In the genomic region with DNA sequence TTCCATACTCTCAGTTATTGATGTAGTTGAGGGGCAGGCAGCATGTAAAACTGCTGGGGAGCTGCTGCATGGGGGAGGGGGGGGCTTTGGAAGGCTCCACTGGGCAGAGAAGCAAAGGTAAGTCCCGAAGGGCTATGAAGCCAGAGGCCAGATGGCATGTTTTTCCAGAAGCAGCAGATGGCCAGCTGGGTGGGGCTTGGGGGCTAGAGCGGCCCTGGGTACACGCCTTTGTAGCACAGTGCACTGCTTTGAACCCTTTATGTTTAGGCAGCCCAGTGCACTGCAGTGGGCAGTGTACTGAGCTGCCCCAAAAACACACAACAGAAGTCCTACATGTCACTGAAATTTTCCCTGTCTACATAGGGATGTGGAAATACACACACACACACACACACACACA, we compare ENCODE assay signal across 11 mouse cellular contexts. TPM values are rescaled to one million over a fixed set of nuclear protein-coding genes. Genes with fewer than 3 reads are reported as not detected.
DNase-seq lines count a peak whose midpoint lies in the region; ATAC-seq and TF ChIP-seq lines count a peak whose summit lies in the region.
"Had no signal": no experiment of that assay in that cellular context is flagged by ENCODE, and none has a peak within 500 bp of the region (broad histone marks: within the 10 kb centered on the region; RNA-seq: fewer than 3 reads in every experiment).

No protein-coding gene starts in this region.

- no peak overlapping the region for H3K4me2 ChIP-seq in embryonic facial prominence, embryonic 12.5 days (replicated peaks)
- H3K4me2 ChIP-seq in limb, embryonic 12.5 days = no peak overlapping the region
- no peak overlapping the region for H3K4me2 ChIP-seq in midbrain, embryonic 15.5 days
- H3K4me2 ChIP-seq in stomach, postnatal 0 days (replicated peaks; ENCODE audit: low read depth) = no peak overlapping the region

- TF ChIP-seq EP300 in stomach, postnatal 0 days (optimal IDR thresholded peaks at IDR 0.05) = no peak

- H3K27me3 ChIP-seq in embryonic facial prominence, embryonic 12.5 days = no peaks in the 10 kb centered on the region
- H3K27me3 ChIP-seq in limb, embryonic 12.5 days = no peaks in the 10 kb centered on the region
- no peaks in the 10 kb centered on the region for H3K27me3 ChIP-seq in midbrain, embryonic 15.5 days (replicated peaks)
- H3K27me3 ChIP-seq in stomach, postnatal 0 days (ENCODE audit: control insufficient read depth, insufficient read depth, low read length) = no peaks in the 10 kb centered on the region

- no peak overlapping the region for H3K27ac ChIP-seq in embryonic facial prominence, embryonic 12.5 days
- peak overlapping the region; percentile 46 for H3K27ac ChIP-seq in limb, embryonic 12.5 days
- H3K27ac ChIP-seq in midbrain, embryonic 15.5 days = no peak overlapping the region
- H3K27ac ChIP-seq in stomach, postnatal 0 days (replicated peaks) = no peak overlapping the region

- H3K9me3 ChIP-seq in embryonic facial prominence, embryonic 12.5 days = no peaks in the 10 kb centered on the region
- no peaks in the 10 kb centered on the region for H3K9me3 ChIP-seq in limb, embryonic 12.5 days
- no peaks in the 10 kb centered on the region for H3K9me3 ChIP-seq in midbrain, embryonic 15.5 days
- no peaks in the 10 kb centered on the region for H3K9me3 ChIP-seq in stomach, postnatal 0 days (ENCODE audit: control insufficient read depth, low read length)

- no peak overlapping the region for H3K9ac ChIP-seq in embryonic facial prominence, embryonic 12.5 days
- H3K9ac ChIP-seq in limb, embryonic 12.5 days (replicated peaks) = peak overlapping the region; percentile 44; the same call in 1 of the 2 replicates
- H3K9ac ChIP-seq in midbrain, embryonic 15.5 days = no peak overlapping the region
- H3K9ac ChIP-seq in stomach, postnatal 0 days (ENCODE audit: low read length) = no peak overlapping the region

- no peaks in the 10 kb centered on the region for H3K36me3 ChIP-seq in embryonic facial prominence, embryonic 12.5 days
- no peaks in the 10 kb centered on the region for H3K36me3 ChIP-seq in limb, embryonic 12.5 days
- H3K36me3 ChIP-seq in midbrain, embryonic 15.5 days (replicated peaks) = no peaks in the 10 kb centered on the region
- H3K36me3 ChIP-seq in stomach, postnatal 0 days (ENCODE audit: control insufficient read depth, insufficient read depth, low read length) = no peaks in the 10 kb centered on the region

- peak; percentile 60; the same call in 1 of the 2 replicates for ATAC-seq in embryonic facial prominence, embryonic 12.5 days (ENCODE audit: insufficient number of reproducible peaks, insufficient read depth, low FRiP score, low TSS enrichment)
- ATAC-seq in limb, embryonic 12.5 days (ENCODE audit: insufficient number of reproducible peaks, insufficient read depth, low FRiP score, low TSS enrichment, low read depth) = peak; percentile 76
- ATAC-seq in midbrain, embryonic 15.5 days (replicated peaks) = 0 out of 2 replicates have a peak, but pooled peaks have one; percentile 58
- no peak for ATAC-seq in stomach, postnatal 0 days (ENCODE audit: low FRiP score, low TSS enrichment)

- no peak for TF ChIP-seq CTCF in stomach, postnatal 0 days (IDR thresholded peaks at IDR 0.05; ENCODE audit: low read depth)

- 33% methylated on average over 3 of the region's 3 CpGs for WGBS in embryonic facial prominence, embryonic 12.5 days
- WGBS in limb, embryonic 12.5 days = 10% methylated on average over 3 of the region's 3 CpGs
- WGBS in midbrain, embryonic 15.5 days = 32% methylated on average over 3 of the region's 3 CpGs
- WGBS in stomach, postnatal 0 days = 41% methylated on average over 3 of the region's 3 CpGs

- no peak overlapping the region for H3K4me3 ChIP-seq in embryonic facial prominence, embryonic 12.5 days
- H3K4me3 ChIP-seq in limb, embryonic 12.5 days (replicated peaks) = no peak overlapping the region
- H3K4me3 ChIP-seq in midbrain, embryonic 15.5 days = no peak overlapping the region
- no peak overlapping the region for H3K4me3 ChIP-seq in stomach, postnatal 0 days (ENCODE audit: low read depth, low read length)

- peak; percentile 57 to 63 for DNase-seq in cerebellum, postnatal 14 days
- DNase-seq in cerebellum, adult 18-20 months = no peak
- no peak for DNase-seq in thymus, postnatal 25 days
- DNase-seq in stomach, postnatal 0 days (ENCODE audit: low spot score) = no peak
- DNase-seq in testis, postnatal 10 days (ENCODE audit: low spot score) = no peak
- DNase-seq: heart, adult 11 months; kidney, postnatal 14 days; lung, postnatal 4 days had no signal

- H3K4me1 ChIP-seq in embryonic facial prominence, embryonic 12.5 days = no peaks in the 10 kb centered on the region; the same call in 1 of the 2 replicates
- H3K4me1 ChIP-seq in limb, embryonic 12.5 days (replicated peaks) = peaks cover 6% of the 10 kb centered on the region; the same call in 1 of the 2 replicates
- 0 out of 2 replicates have a peak, but pooled peaks cover 3% of the 10 kb centered on the region for H3K4me1 ChIP-seq in midbrain, embryonic 15.5 days
- no peaks in the 10 kb centered on the region for H3K4me1 ChIP-seq in stomach, postnatal 0 days (replicated peaks; ENCODE audit: control insufficient read depth, insufficient read depth)

RNA-seq across cellular contexts. Expression of gene Fuca1, which starts 7.7 kb away (rescaled TPM):
- 51.6 and 59.7 TPM in 2 replicates for polyA plus RNA-seq in embryonic facial prominence, embryonic 12.5 days (2016; fragmentation: Nextera tagmentation; extraction: Ambion mirVana)
- polyA plus RNA-seq in limb, embryonic 12.5 days (2016; fragmentation: Nextera tagmentation; extraction: Ambion mirVana) = 47.0 and 51.0 TPM in 2 replicates
- polyA plus RNA-seq in midbrain, embryonic 15.5 days (2015; fragmentation: Nextera tagmentation; extraction: Ambion mirVana) = 63.2 and 68.3 TPM in 2 replicates
- 171 and 179 TPM in 2 replicates for polyA plus RNA-seq in stomach, postnatal 0 days (2015; fragmentation: Nextera tagmentation; extraction: Ambion mirVana)

RNA-seq across cellular contexts. Expression of gene Cnr2, which starts 17.6 kb away (rescaled TPM):
- polyA plus RNA-seq in embryonic facial prominence, embryonic 12.5 days (2016; fragmentation: Nextera tagmentation; extraction: Ambion mirVana) = 0.19 and 0.38 TPM in 2 replicates
- 0.22 and 0.45 TPM in 2 replicates for polyA plus RNA-seq in limb, embryonic 12.5 days (2016; fragmentation: Nextera tagmentation; extraction: Ambion mirVana)
- polyA plus RNA-seq in midbrain, embryonic 15.5 days (2015; fragmentation: Nextera tagmentation; extraction: Ambion mirVana) = 0.19 TPM in 1 of 2 replicates, not detected in the other
- 0.10 and 0.11 TPM in 2 replicates for polyA plus RNA-seq in stomach, postnatal 0 days (2015; fragmentation: Nextera tagmentation; extraction: Ambion mirVana)

RNA-seq across cellular contexts. Expression of gene Hmgcl, which starts 33.4 kb away (rescaled TPM):
- 76.3 and 81.5 TPM in 2 replicates for polyA plus RNA-seq in embryonic facial prominence, embryonic 12.5 days (2016; fragmentation: Nextera tagmentation; extraction: Ambion mirVana)
- 78.5 and 81.5 TPM in 2 replicates for polyA plus RNA-seq in limb, embryonic 12.5 days (2016; fragmentation: Nextera tagmentation; extraction: Ambion mirVana)
- polyA plus RNA-seq in midbrain, embryonic 15.5 days (2015; fragmentation: Nextera tagmentation; extraction: Ambion mirVana) = 57.0 and 63.4 TPM in 2 replicates
- polyA plus RNA-seq in stomach, postnatal 0 days (2015; fragmentation: Nextera tagmentation; extraction: Ambion mirVana) = 154 and 163 TPM in 2 replicates

RNA-seq across cellular contexts. Expression of gene Pnrc2, which starts 39.2 kb away (rescaled TPM):
- polyA plus RNA-seq in embryonic facial prominence, embryonic 12.5 days (2016; fragmentation: Nextera tagmentation; extraction: Ambion mirVana) = 177 and 187 TPM in 2 replicates
- 209 and 220 TPM in 2 replicates for polyA plus RNA-seq in limb, embryonic 12.5 days (2016; fragmentation: Nextera tagmentation; extraction: Ambion mirVana)
- polyA plus RNA-seq in midbrain, embryonic 15.5 days (2015; fragmentation: Nextera tagmentation; extraction: Ambion mirVana) = 92.1 and 96.0 TPM in 2 replicates
- 101 TPM in 2 replicates for polyA plus RNA-seq in stomach, postnatal 0 days (2015; fragmentation: Nextera tagmentation; extraction: Ambion mirVana)

RNA-seq across cellular contexts. Expression of gene Gale, which starts 50.7 kb away (rescaled TPM):
- 29.1 and 31.2 TPM in 2 replicates for polyA plus RNA-seq in embryonic facial prominence, embryonic 12.5 days (2016; fragmentation: Nextera tagmentation; extraction: Ambion mirVana)
- 32.1 and 33.3 TPM in 2 replicates for polyA plus RNA-seq in limb, embryonic 12.5 days (2016; fragmentation: Nextera tagmentation; extraction: Ambion mirVana)
- polyA plus RNA-seq in midbrain, embryonic 15.5 days (2015; fragmentation: Nextera tagmentation; extraction: Ambion mirVana) = 41.6 and 44.2 TPM in 2 replicates
- 161 and 166 TPM in 2 replicates for polyA plus RNA-seq in stomach, postnatal 0 days (2015; fragmentation: Nextera tagmentation; extraction: Ambion mirVana)

Comparison
In these comparisons a context has a peak if more than half of its experiments do, and no peak if none do; other contexts are left out.
1. DNase-seq: peak in cerebellum, postnatal 14 days (2 of 2); none in cerebellum, adult 18-20 months (0 of 2), thymus, postnatal 25 days (single experiment), stomach, postnatal 0 days (single experiment) and testis, postnatal 10 days (single experiment).